Mouse (Mus musculus) inflammation-experienced regulatory T-cells, adult 6 months (primary cell): ENCODE data around the gene Cyp4a12b. TPM values are rescaled to one million over a fixed set of nuclear protein-coding genes. Genes with fewer than 3 reads are reported as not detected.
"Not testable (repeated sequence)": the region's sequence is repeated elsewhere in the genome, so short reads cannot be mapped to it uniquely, and the experiment has no call there.

Experiments used
- ATAC-seq: one replicate; pipeline ENCODE4 v1.8.0; 2017
- polyA plus RNA-seq, 3 experiments: library from polyadenylated mRNA; unstranded; fragments of 100-300 nt; shearing (Covaris generic); gene quantifications; one replicate each; pipeline ENCODE4 v1.2.1; 2017

The Cyp4a12b gene
- polyA plus RNA-seq: not detected

GRCm38 (mm10) chr4:115411324-115411723 is at the start of gene Cyp4a12b:
Gene Cyp4a12b, plus strand, starts transcription at chr4:115411624.
- ATAC-seq: not testable (repeated sequence)

- not testable (repeated sequence) for ATAC-seq
These were observed 45.8 kb upstream of the Cyp4a12b start for GRCm38 (mm10) chr4:115365624-115366023.

- ATAC-seq: not testable (repeated sequence)
These were observed 43.4 kb upstream of the Cyp4a12b start for GRCm38 (mm10) chr4:115368067-115368466.

- not testable (repeated sequence) for ATAC-seq
These were observed 15.2 kb upstream of the Cyp4a12b start for GRCm38 (mm10) chr4:115396256-115396655.

GRCm38 (mm10) chr4:115396950-115397349 is 14.5 kb upstream of the Cyp4a12b start:
- ATAC-seq: not testable (repeated sequence)

- ATAC-seq: no peak
These were observed 39.2 kb downstream of the Cyp4a12b start for GRCm38 (mm10) chr4:115450577-115451137.

GRCm38 (mm10) chr4:115452304-115452703 is 40.9 kb downstream of the Cyp4a12b start, which contains the start of gene Cyp4a30b:
Gene Cyp4a30b, plus strand, starts transcription at chr4:115452604.
- no peak for ATAC-seq

GRCm38 (mm10) chr4:115473585-115473984 is 62.2 kb downstream of the Cyp4a12b start:
- not testable (repeated sequence) for ATAC-seq

GRCm38 (mm10) chr4:115476051-115476450 is 64.6 kb downstream of the Cyp4a12b start:
- ATAC-seq: not testable (repeated sequence)

- no peak for ATAC-seq
These were observed 69.7 kb downstream of the Cyp4a12b start for GRCm38 (mm10) chr4:115481006-115481652.

Other genes starting within 250 kb of the Cyp4a12b start
- gene Cyp4a29, start 169.5 kb upstream of the Cyp4a12b start, polyA plus RNA-seq: not detected
- not detected for gene Cyp4a12a, start 112.6 kb upstream of the Cyp4a12b start, polyA plus RNA-seq
- gene Cyp4a30b, start 41.0 kb downstream of the Cyp4a12b start, polyA plus RNA-seq: not detected
- not detected for gene Cyp4a14, start 84.5 kb downstream of the Cyp4a12b start, polyA plus RNA-seq
- not detected for gene Cyp4a10, start 106.6 kb downstream of the Cyp4a12b start, polyA plus RNA-seq
- not detected for gene Cyp4a31, start 152.0 kb downstream of the Cyp4a12b start, polyA plus RNA-seq
- gene Cyp4a32, start 189.3 kb downstream of the Cyp4a12b start, polyA plus RNA-seq: not detected
- gene Cyp4b1, start 236.1 kb downstream of the Cyp4a12b start, polyA plus RNA-seq: not detected